Mouse (Mus musculus): ENCODE measurements around the gene Strn. TPM values are rescaled to one million over a fixed set of nuclear protein-coding genes. Genes with fewer than 3 reads are reported as not detected.
"Not testable (repeated sequence)": the region's sequence is repeated elsewhere in the genome, so short reads cannot be mapped to it uniquely, and the experiment has no call there.

The Strn gene
- total RNA-seq, 2 experiments from 2014 or later: 17.9 to 34.9 TPM

- no peak for ATAC-seq (replicated peaks; ENCODE audit: poor library complexity, severe bottlenecking)
Observed at GRCm38 (mm10) chr17:78719086-78719485, 17.9 kb downstream of the Strn start.

- ATAC-seq (replicated peaks; ENCODE audit: poor library complexity, severe bottlenecking): no peak
Observed at GRCm38 (mm10) chr17:78710258-78710657, 26.7 kb downstream of the Strn start.

- ATAC-seq (replicated peaks; ENCODE audit: poor library complexity, severe bottlenecking): no peak
Observed at GRCm38 (mm10) chr17:78708422-78708821, 28.6 kb downstream of the Strn start.

GRCm38 (mm10) chr17:78702988-78703387 is 34.0 kb downstream of the Strn start:
- ATAC-seq (replicated peaks; ENCODE audit: poor library complexity, severe bottlenecking): no peak

GRCm38 (mm10) chr17:78698965-78699364 is 38.0 kb downstream of the Strn start:
- ATAC-seq (replicated peaks; ENCODE audit: poor library complexity, severe bottlenecking): no peak

GRCm38 (mm10) chr17:78697462-78697861 is 39.5 kb downstream of the Strn start:
- ATAC-seq (replicated peaks; ENCODE audit: poor library complexity, severe bottlenecking): no peak

- no peak for ATAC-seq (replicated peaks; ENCODE audit: poor library complexity, severe bottlenecking)
Observed at GRCm38 (mm10) chr17:78696922-78697321, 40.1 kb downstream of the Strn start.

GRCm38 (mm10) chr17:78689231-78689630 is 47.8 kb downstream of the Strn start:
- not testable (repeated sequence) for ATAC-seq (replicated peaks; ENCODE audit: poor library complexity, severe bottlenecking)

- ATAC-seq (replicated peaks; ENCODE audit: poor library complexity, severe bottlenecking): no peak
Observed at GRCm38 (mm10) chr17:78687971-78688370, 49.0 kb downstream of the Strn start.

- ATAC-seq (replicated peaks; ENCODE audit: poor library complexity, severe bottlenecking): no peak
Observed at GRCm38 (mm10) chr17:78685004-78685403, 52.0 kb downstream of the Strn start.

- no peak for ATAC-seq (replicated peaks; ENCODE audit: poor library complexity, severe bottlenecking)
Observed at GRCm38 (mm10) chr17:78682351-78682750, 54.6 kb downstream of the Strn start.

- ATAC-seq (replicated peaks; ENCODE audit: poor library complexity, severe bottlenecking): no peak
Observed at GRCm38 (mm10) chr17:78679503-78679902, 57.5 kb downstream of the Strn start.

GRCm38 (mm10) chr17:78676813-78677212 is 60.2 kb downstream of the Strn start:
- ATAC-seq (replicated peaks; ENCODE audit: poor library complexity, severe bottlenecking): no peak

- no peak for ATAC-seq (replicated peaks; ENCODE audit: poor library complexity, severe bottlenecking)
Observed at GRCm38 (mm10) chr17:78664962-78665545, 71.9 kb downstream of the Strn start.

- no peak for ATAC-seq (replicated peaks; ENCODE audit: poor library complexity, severe bottlenecking)
Observed at GRCm38 (mm10) chr17:78654841-78655240, 82.2 kb downstream of the Strn start.

- ATAC-seq (replicated peaks; ENCODE audit: poor library complexity, severe bottlenecking): no peak
Observed at GRCm38 (mm10) chr17:78643853-78644475, 93.0 kb downstream of the Strn start.

- no peak for ATAC-seq (replicated peaks; ENCODE audit: poor library complexity, severe bottlenecking)
Observed at GRCm38 (mm10) chr17:78642259-78642658, 94.7 kb downstream of the Strn start.

GRCm38 (mm10) chr17:78640387-78640786 is 96.6 kb downstream of the Strn start:
- ATAC-seq (replicated peaks; ENCODE audit: poor library complexity, severe bottlenecking): no peak

- ATAC-seq (replicated peaks; ENCODE audit: poor library complexity, severe bottlenecking): no peak
Observed at GRCm38 (mm10) chr17:78639099-78639498, 97.9 kb downstream of the Strn start.

GRCm38 (mm10) chr17:78637140-78637539 is 99.9 kb downstream of the Strn start:
- no peak for ATAC-seq (replicated peaks; ENCODE audit: poor library complexity, severe bottlenecking)

GRCm38 (mm10) chr17:78635616-78636015 is 101.4 kb downstream of the Strn start:
- no peak for ATAC-seq (replicated peaks; ENCODE audit: poor library complexity, severe bottlenecking)

- no peak for ATAC-seq (replicated peaks; ENCODE audit: poor library complexity, severe bottlenecking)
Observed at GRCm38 (mm10) chr17:78624941-78625340, 112.1 kb downstream of the Strn start.

Measured in granulocyte monocyte progenitor cell, adult 5-6 weeks (primary cell).